Mouse (Mus musculus) hindbrain, embryonic 14.5 days (tissue): ENCODE results near the gene Lrch1. TPM values are rescaled to one million over a fixed set of nuclear protein-coding genes. Genes with fewer than 3 reads are reported as not detected.

Experiments used
- ATAC-seq: fragments of 200-750 bp; cut with Nextera tagmentation; 2 replicates; pipeline ENCODE4 v1.8.0; 2017; ENCODE audit warnings: moderate number of reproducible peaks, mild to moderate bottlenecking, moderate TSS enrichment, moderate library complexity; ENCODE audit not compliant: low FRiP score
- DNase-seq: peaks from one replicate; pipeline ENCODE4 v3.0.0-alpha.2; 2015; ENCODE audit warnings: low spot score
- H3K27ac ChIP-seq: fragments of 300-500 bp; sonication (generic); 2 replicates; pipeline ENCODE4 v1.5.1; 2014; ENCODE audit warnings: mild to moderate bottlenecking, moderate library complexity
- H3K27me3 ChIP-seq: fragments of 300-500 bp; sonication (generic); 2 replicates; pipeline ENCODE4 v1.6.1; 2014; ENCODE audit warnings: mild to moderate bottlenecking, low read length, mixed read lengths; ENCODE audit not compliant: control insufficient read depth, insufficient read depth
- H3K36me3 ChIP-seq: fragments of 300-500 bp; sonication (generic); replicated peaks from 2 replicates; pipeline ENCODE4 v1.6.1; 2014; ENCODE audit not compliant: control insufficient read depth, insufficient read depth
- H3K4me1 ChIP-seq: fragments of 300-500 bp; sonication (generic); replicated peaks from 2 replicates; pipeline ENCODE4 v1.6.1; 2014; ENCODE audit warnings: antibody characterized with exemption, low read length, mixed read lengths; ENCODE audit not compliant: control insufficient read depth, insufficient read depth
- H3K4me2 ChIP-seq: fragments of 300-500 bp; sonication (generic); replicated peaks from 2 replicates; pipeline ENCODE4 v1.6.1; 2014; ENCODE audit warnings: mild to moderate bottlenecking, moderate library complexity
- H3K4me3 ChIP-seq: fragments of 300-500 bp; sonication (generic); replicated peaks from 2 replicates; pipeline ENCODE4 v1.5.1; 2014; ENCODE audit warnings: mild to moderate bottlenecking, low read length
- H3K9ac ChIP-seq: fragments of 300-500 bp; sonication (generic); 2 replicates; pipeline ENCODE4 v1.6.1; 2014
- H3K9me3 ChIP-seq: fragments of 300-500 bp; sonication (generic); 2 replicates; pipeline ENCODE4 v1.6.1; 2016; ENCODE audit warnings: low read length; ENCODE audit not compliant: control insufficient read depth
- WGBS: fragments of 180-500 bp; shearing (Covaris S2); extraction: QIAGEN DNeasy Blood & Tissue Kit; methylation state at CpG from one replicate; pipeline ENCODE4 v1.1.7; 2014; 5-methylcytosine and 5-hydroxymethylcytosine counted together
- polyA plus RNA-seq: library from polyadenylated mRNA; unstranded; fragments of >200 nt; fragmentation: Nextera tagmentation; extraction: Ambion mirVana; gene quantifications from 2 replicates; pipeline ENCODE4 v1.2.1, GENCODE M21; 2014

Gene Lrch1
- polyA plus RNA-seq, 1 experiment from 2014 or later, result 22.0 TPM

- ATAC-seq (no peak), DNase-seq (no peak)
- Histone ChIP-seq H3K9ac (no peak overlapping the region), H3K4me3 (no peak overlapping the region), H3K27ac (no peak overlapping the region), H3K9me3 (no peaks in the 10 kb centered on the region), H3K27me3 (no peaks in the 10 kb centered on the region), H3K4me1 (peaks cover 13% of the 10 kb centered on the region; the same call in 1 of the 2 replicates), H3K36me3 (no peaks in the 10 kb centered on the region), H3K4me2 (no peak overlapping the region)
- 93% methylated on average over 8 of the region's 8 CpGs for WGBS
Measured at GRCm38 (mm10) chr14:74928809-74929432, 18.8 kb downstream of the Lrch1 start.

- DNase-seq, result no peak
- no peaks in the 10 kb centered on the region for H3K36me3 ChIP-seq
- H3K27me3 ChIP-seq, result no peaks in the 10 kb centered on the region
- WGBS, result 38% methylated on average over 11 of the region's 11 CpGs
- peaks cover 18% of the 10 kb centered on the region; the same call in 1 of the 2 replicates for H3K4me1 ChIP-seq
- no peak overlapping the region for H3K4me2 ChIP-seq
- peak; percentile 38; the same call in 1 of the 2 replicates for ATAC-seq
- H3K4me3 ChIP-seq, result no peak overlapping the region
- H3K27ac ChIP-seq, result no peak overlapping the region
- H3K9me3 ChIP-seq, result no peaks in the 10 kb centered on the region
- H3K9ac ChIP-seq, result no peak overlapping the region
Measured at GRCm38 (mm10) chr14:74926899-74927571, 20.6 kb downstream of the Lrch1 start.

DNA sequence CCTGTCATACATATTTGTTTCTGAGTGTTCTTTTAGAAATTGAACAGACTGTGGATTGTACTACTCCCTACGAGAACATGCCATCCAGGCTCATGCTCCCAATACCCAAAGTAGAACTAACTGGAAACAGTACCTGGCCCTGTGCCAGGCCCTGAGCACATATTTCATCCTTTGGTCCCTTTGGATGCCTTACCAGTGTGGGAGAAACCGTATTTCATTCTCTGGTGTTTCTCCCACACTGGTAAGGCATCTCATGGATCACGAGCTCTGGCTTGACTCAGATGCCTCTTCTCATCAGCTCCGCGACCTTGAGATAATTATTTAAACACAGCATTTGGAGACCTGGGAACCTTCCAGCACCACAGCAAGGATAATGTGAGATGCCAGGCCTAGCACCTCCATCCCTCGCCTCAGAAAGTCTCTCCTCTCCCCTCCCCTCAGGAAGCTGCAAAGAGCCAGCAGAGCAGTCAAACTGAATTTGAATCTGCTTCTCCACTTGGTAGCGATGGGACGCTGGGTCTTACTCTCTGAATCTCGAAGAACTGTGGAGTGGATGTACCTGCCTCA is 21.6 kb downstream of the Lrch1 start:
- Histone ChIP-seq H3K36me3 (no peaks in the 10 kb centered on the region), H3K4me1 (peaks cover 20% of the 10 kb centered on the region; the same call in 1 of the 2 replicates), H3K27ac (no peak overlapping the region), H3K9ac (no peak overlapping the region), H3K4me2 (no peak overlapping the region), H3K9me3 (no peaks in the 10 kb centered on the region), H3K27me3 (no peaks in the 10 kb centered on the region), H3K4me3 (no peak overlapping the region)
- ATAC-seq (0 out of 2 replicates have a peak, but pooled peaks have one; percentile 42), DNase-seq (no peak)
- WGBS, result 77% methylated on average over 9 of the region's 9 CpGs

DNA sequence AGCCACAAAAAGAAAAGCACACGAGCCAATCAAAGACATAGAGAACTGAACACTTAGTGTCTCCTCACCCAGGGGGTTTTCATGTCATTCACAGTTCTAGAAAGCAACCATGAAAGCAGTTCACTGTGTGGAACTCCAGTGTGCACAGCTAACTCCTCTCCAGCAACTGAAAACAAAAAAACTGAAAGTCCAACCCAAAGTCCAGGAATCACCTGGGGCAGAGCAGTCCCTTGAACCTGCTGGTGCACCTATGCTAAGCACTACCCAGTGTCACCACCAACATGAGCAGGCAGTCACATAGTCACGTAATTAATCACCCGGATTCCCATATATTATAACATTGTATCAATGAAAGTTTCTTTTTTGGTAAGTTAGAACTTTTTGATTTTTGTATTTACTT is 23.2 kb downstream of the Lrch1 start:
- Histone ChIP-seq H3K27ac (no peak overlapping the region), H3K27me3 (no peaks in the 10 kb centered on the region), H3K4me2 (no peak overlapping the region), H3K9ac (no peak overlapping the region), H3K36me3 (no peaks in the 10 kb centered on the region), H3K4me3 (no peak overlapping the region), H3K4me1 (peaks cover 20% of the 10 kb centered on the region; the same call in 1 of the 2 replicates), H3K9me3 (no peaks in the 10 kb centered on the region)
- WGBS, result 87% methylated on average over 3 of the region's 3 CpGs
- ATAC-seq (no peak), DNase-seq (no peak)

GRCm38 (mm10) chr14:74924031-74924430 is 23.6 kb downstream of the Lrch1 start:
- Histone ChIP-seq H3K9me3 (no peaks in the 10 kb centered on the region), H3K4me1 (peaks cover 20% of the 10 kb centered on the region; the same call in 1 of the 2 replicates), H3K36me3 (no peaks in the 10 kb centered on the region), H3K4me2 (no peak overlapping the region), H3K4me3 (no peak overlapping the region), H3K9ac (no peak overlapping the region), H3K27ac (no peak overlapping the region), H3K27me3 (no peaks in the 10 kb centered on the region)
- 80% methylated on average over 2 of the region's 2 CpGs for WGBS
- ATAC-seq (no peak), DNase-seq (no peak)

DNA sequence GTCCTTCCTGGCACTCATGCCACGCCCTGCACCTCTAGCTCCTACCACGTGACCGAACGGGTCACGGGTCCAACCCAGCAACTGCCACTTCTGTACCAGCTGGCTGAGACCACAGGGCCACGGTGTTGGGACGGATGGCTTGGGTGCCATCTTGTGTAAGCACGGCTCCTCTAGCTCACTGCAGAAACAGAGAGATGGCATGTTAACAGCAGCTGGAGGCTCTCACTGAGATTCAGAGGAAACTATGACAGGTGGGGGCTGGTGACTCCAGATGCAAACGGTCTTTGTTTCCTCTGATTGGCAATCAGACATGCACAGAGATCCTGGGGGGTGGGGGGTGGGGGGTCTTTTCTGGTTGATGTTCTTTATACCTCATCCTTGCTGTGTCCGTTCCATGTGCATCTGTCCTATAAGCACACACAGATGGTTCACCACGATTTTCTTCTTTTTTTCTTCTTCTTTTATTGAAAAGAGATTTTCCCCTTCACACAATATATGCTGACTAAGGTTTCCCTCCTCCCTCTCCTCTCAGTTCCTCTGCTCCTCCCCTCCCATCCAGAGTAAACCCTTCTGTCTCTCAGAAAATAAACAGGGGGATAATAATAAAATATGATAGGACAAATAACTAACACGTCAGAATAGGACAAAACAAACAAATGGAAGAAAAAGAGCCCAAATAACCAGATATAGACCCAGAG is 25.5 kb downstream of the Lrch1 start:
- Histone ChIP-seq H3K4me1 (peaks cover 20% of the 10 kb centered on the region; the same call in 1 of the 2 replicates), H3K9ac (no peak overlapping the region), H3K27ac (peak overlapping the region; percentile 38; the same call in 1 of the 2 replicates), H3K27me3 (no peaks in the 10 kb centered on the region), H3K36me3 (no peaks in the 10 kb centered on the region), H3K4me2 (no peak overlapping the region), H3K9me3 (no peaks in the 10 kb centered on the region), H3K4me3 (no peak overlapping the region)
- 76% methylated on average over 12 of the region's 12 CpGs for WGBS
- 0 out of 2 replicates have a peak, but pooled peaks have one; percentile 31 for ATAC-seq
- no peak for DNase-seq

GRCm38 (mm10) chr14:74921471-74921870 is 26.2 kb downstream of the Lrch1 start:
- H3K4me2 ChIP-seq, result no peak overlapping the region
- H3K27ac ChIP-seq, result peak overlapping the region; percentile 38; the same call in 1 of the 2 replicates
- WGBS, result 87% methylated on average over 9 of the region's 9 CpGs
- no peak overlapping the region for H3K4me3 ChIP-seq
- no peak overlapping the region for H3K9ac ChIP-seq
- ATAC-seq (no peak), DNase-seq (no peak)
- H3K4me1 ChIP-seq, result 0 out of 2 replicates have a peak, but pooled peaks cover 15% of the 10 kb centered on the region
- no peaks in the 10 kb centered on the region for H3K36me3 ChIP-seq
- no peaks in the 10 kb centered on the region for H3K9me3 ChIP-seq
- H3K27me3 ChIP-seq, result no peaks in the 10 kb centered on the region

GRCm38 (mm10) chr14:74919132-74919531 is 28.5 kb downstream of the Lrch1 start:
- H3K4me1 ChIP-seq, result peaks cover 25% of the 10 kb centered on the region
- no peaks in the 10 kb centered on the region for H3K27me3 ChIP-seq
- no peak overlapping the region for H3K4me3 ChIP-seq
- H3K36me3 ChIP-seq, result no peaks in the 10 kb centered on the region
- H3K4me2 ChIP-seq, result no peak overlapping the region
- DNase-seq, result no peak
- no peak overlapping the region for H3K27ac ChIP-seq
- no peak overlapping the region for H3K9ac ChIP-seq
- 86% methylated on average over 7 of the region's 7 CpGs for WGBS
- no peak for ATAC-seq
- no peaks in the 10 kb centered on the region for H3K9me3 ChIP-seq
